Mouse (Mus musculus): ENCODE measurements at regions not wholly inside any gene's neighbourhood (a gene's known extent, or its start where the extent isn't known, plus 50 kb on each side); places are given as distances from the start of the nearest gene placed in this dataset.

DNA sequence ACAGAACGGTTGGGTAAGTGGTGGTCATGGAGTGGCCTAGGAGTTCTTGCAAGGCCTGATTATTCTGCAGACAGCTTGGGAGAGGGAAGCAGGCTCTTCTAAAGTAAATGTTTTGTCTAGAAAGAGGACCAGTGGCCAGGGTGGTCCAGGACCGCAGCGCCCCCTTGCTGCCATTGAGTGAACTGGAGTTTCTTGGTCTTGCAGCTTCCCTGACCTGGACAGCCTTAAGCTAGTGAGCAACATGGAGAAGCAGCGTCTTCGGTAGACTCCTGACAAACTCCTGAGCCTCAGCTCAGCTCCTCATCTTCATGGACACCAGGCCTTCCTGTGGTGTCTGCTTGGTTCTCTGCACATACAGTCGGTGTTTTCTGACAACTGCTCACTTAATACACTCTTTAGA lies 376.4 kb downstream of the Nkx6-1 start:
- no peaks in the 10 kb centered on the region for H3K4me1 ChIP-seq (ENCODE audit: control insufficient read depth in 1 of 2, insufficient read depth in 2 of 2)
- dilution Hi-C loops (cut with MboI; ENCODE audit: extremely low pct_ligation_motif_present, extremely low pct_unique_long_range_greater_than_20kb, low sequenced_read_pairs) = no loop called here
- H3K9ac ChIP-seq (ENCODE audit: insufficient read depth, low read depth) = no peak overlapping the region
- H3K27ac ChIP-seq (ENCODE audit: insufficient read depth, low read depth) = no peak overlapping the region
- no peaks in the 10 kb centered on the region for H3K36me3 ChIP-seq (replicated peaks in 1 of 2; ENCODE audit: control insufficient read depth in 1 of 2, insufficient read depth in 1 of 2, low read length in 1 of 2)
- DNase-seq (ENCODE audit: extremely low read depth) = peak; percentile 60
- in situ Hi-C loops (cut with MboI; ENCODE audit: low pct_ligation_motif_present, low pct_unique_long_range_greater_than_20kb, low sequenced_read_pairs) = loop anchor here (10.0 kb wide), 2 partner anchors 134 to 264 kb away; no protein-coding TSS in a partner anchor
- TF ChIP-seq RAD21 (IDR thresholded peaks at IDR 0.05; ENCODE audit: low read depth, low read length) = peak; percentile 81
- peak; percentile 70 to 86 for TF ChIP-seq CTCF (conservative IDR thresholded peaks at IDR 0.05 in 1 of 2, IDR thresholded peaks at IDR 0.05 in 1 of 2; ENCODE audit: low read depth in 2 of 2, low read length in 2 of 2)
- peak; percentile 90 for TF ChIP-seq SMC3 (IDR thresholded peaks at IDR 0.05; ENCODE audit: low read depth, low read length)
- no peak for TF ChIP-seq TBP (conservative IDR thresholded peaks at IDR 0.05; ENCODE audit: low read depth, low read length)
- TF ChIP-seq ZC3H11A (IDR thresholded peaks at IDR 0.05; ENCODE audit: low read depth, low read length) = peak; percentile 65
- H3K79me2 ChIP-seq (replicated peaks; ENCODE audit: control insufficient read depth, extremely low read depth, insufficient read depth, poor library complexity, severe bottlenecking) = no peaks in the 10 kb centered on the region
- H3K4me2 ChIP-seq (ENCODE audit: insufficient read depth, low read depth, poor library complexity, severe bottlenecking) = no peak overlapping the region
- H3K9me3 ChIP-seq (replicated peaks; ENCODE audit: low read length) = no peaks in the 10 kb centered on the region
- H3K27me3 ChIP-seq (replicated peaks) = no peaks in the 10 kb centered on the region
- no peak overlapping the region for H3K4me3 ChIP-seq (replicated peaks in 1 of 3; ENCODE audit: low read depth in 2 of 3, low read length in 2 of 3, poor library complexity in 1 of 3)

DNA sequence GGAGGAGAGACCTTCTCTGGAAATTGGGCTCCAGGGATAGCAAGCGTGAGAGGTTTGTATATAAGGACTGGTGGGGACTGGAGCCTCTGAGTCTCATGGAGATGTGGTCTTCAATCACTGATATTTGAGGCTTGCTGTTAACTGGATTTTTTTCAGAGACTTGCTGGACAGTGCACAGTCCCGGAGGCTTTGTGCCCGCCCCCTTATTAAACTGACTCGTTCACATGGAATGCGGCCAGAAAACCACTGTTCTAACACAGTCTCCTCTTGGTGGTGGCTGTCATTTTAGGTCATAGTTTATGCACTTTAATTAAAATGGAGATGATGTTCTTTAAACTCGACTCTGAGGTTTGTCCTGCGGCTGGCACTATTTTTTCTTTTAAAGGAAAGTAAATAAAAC lies 378.9 kb downstream of the Nkx6-1 start:
- Histone ChIP-seq H3K4me3 (replicated peaks in 1 of 3; ENCODE audit: low read depth in 2 of 3, low read length in 2 of 3, poor library complexity in 1 of 3) (no peak overlapping the region), H3K27me3 (replicated peaks) (no peaks in the 10 kb centered on the region), H3K4me2 (ENCODE audit: insufficient read depth, low read depth, poor library complexity, severe bottlenecking) (no peak overlapping the region), H3K9me3 (replicated peaks; ENCODE audit: low read length) (no peaks in the 10 kb centered on the region), H3K4me1 (ENCODE audit: control insufficient read depth in 1 of 2, insufficient read depth in 2 of 2) (no peaks in the 10 kb centered on the region), H3K36me3 (replicated peaks in 1 of 2; ENCODE audit: control insufficient read depth in 1 of 2, insufficient read depth in 1 of 2, low read length in 1 of 2) (no peaks in the 10 kb centered on the region), H3K79me2 (replicated peaks; ENCODE audit: control insufficient read depth, extremely low read depth, insufficient read depth, poor library complexity, severe bottlenecking) (no peaks in the 10 kb centered on the region), H3K9ac (ENCODE audit: insufficient read depth, low read depth) (no peak overlapping the region), H3K27ac (ENCODE audit: insufficient read depth, low read depth) (no peak overlapping the region)
- in situ Hi-C loops (cut with MboI; ENCODE audit: low pct_ligation_motif_present, low pct_unique_long_range_greater_than_20kb, low sequenced_read_pairs) (loop anchor here (10.0 kb wide), 2 partner anchors 131 to 261 kb away; no protein-coding TSS in a partner anchor), dilution Hi-C loops (cut with MboI; ENCODE audit: extremely low pct_ligation_motif_present, extremely low pct_unique_long_range_greater_than_20kb, low sequenced_read_pairs) (no loop called here)
- TF ChIP-seq E2F4 (IDR thresholded peaks at IDR 0.05; ENCODE audit: insufficient replicate concordance, low read depth, low read length) (no peak), JUND (conservative IDR thresholded peaks at IDR 0.05; ENCODE audit: low read depth, low read length) (no peak), ZC3H11A (IDR thresholded peaks at IDR 0.05; ENCODE audit: low read depth, low read length) (no peak), USF1 (IDR thresholded peaks at IDR 0.05; ENCODE audit: low read depth, low read length) (no peak), MYC (IDR thresholded peaks at IDR 0.05; ENCODE audit: low read depth, low read length) (no peak), MAFK (IDR thresholded peaks at IDR 0.05; ENCODE audit: insufficient replicate concordance, low read length) (no peak), TCF12 (IDR thresholded peaks at IDR 0.05; ENCODE audit: low read depth, low read length) (no peak), IRF4 (IDR thresholded peaks at IDR 0.05; ENCODE audit: low read depth, low read length) (no peak), POLR2A (IDR thresholded peaks at IDR 0.05; ENCODE audit: low read depth, low read length) (no peak), NELFE (IDR thresholded peaks at IDR 0.05; ENCODE audit: low read depth, low read length) (no peak), ZMIZ1 (IDR thresholded peaks at IDR 0.05; ENCODE audit: low read depth, low read length) (no peak), CTCF (conservative IDR thresholded peaks at IDR 0.05 in 1 of 2, IDR thresholded peaks at IDR 0.05 in 1 of 2; ENCODE audit: low read depth in 2 of 2, low read length in 2 of 2) (no peak), TBP (conservative IDR thresholded peaks at IDR 0.05; ENCODE audit: low read depth, low read length) (no peak), SMC3 (IDR thresholded peaks at IDR 0.05; ENCODE audit: low read depth, low read length) (no peak), GABPA (IDR thresholded peaks at IDR 0.05; ENCODE audit: insufficient replicate concordance, low read depth, low read length) (no peak)
- DNase-seq (ENCODE audit: extremely low read depth) = no peak

Measured in CH12.LX (cell line).